Mouse (Mus musculus) large intestine, adult 2 months (tissue): ENCODE results near the gene Gm7978. TPM values are rescaled to one million over a fixed set of nuclear protein-coding genes. Genes with fewer than 3 reads are reported as not detected.
"Not testable (repeated sequence)": the region's sequence is repeated elsewhere in the genome, so short reads cannot be mapped to it uniquely, and the experiment has no call there.

Experiments
- DNase-seq: peaks from one replicate; pipeline ENCODE4 v3.0.0-alpha.2; 2012; ENCODE audit warnings: low read depth, low spot score
- WGBS: fragments of 180-500 bp; shearing (Covaris S2); methylation state at CpG from one replicate; pipeline ENCODE4 v1.1.7; 2018; 5-methylcytosine and 5-hydroxymethylcytosine counted together
- polyA plus RNA-seq: library from polyadenylated mRNA; depleted of rRNA; stranded (reverse); fragments of >200 nt; gene quantifications from 2 replicates; pipeline ENCODE4 v1.2.3, GENCODE M21; 2012; rRNA removed

The Gm7978 gene
- not detected in 2 replicates for polyA plus RNA-seq

DNA sequence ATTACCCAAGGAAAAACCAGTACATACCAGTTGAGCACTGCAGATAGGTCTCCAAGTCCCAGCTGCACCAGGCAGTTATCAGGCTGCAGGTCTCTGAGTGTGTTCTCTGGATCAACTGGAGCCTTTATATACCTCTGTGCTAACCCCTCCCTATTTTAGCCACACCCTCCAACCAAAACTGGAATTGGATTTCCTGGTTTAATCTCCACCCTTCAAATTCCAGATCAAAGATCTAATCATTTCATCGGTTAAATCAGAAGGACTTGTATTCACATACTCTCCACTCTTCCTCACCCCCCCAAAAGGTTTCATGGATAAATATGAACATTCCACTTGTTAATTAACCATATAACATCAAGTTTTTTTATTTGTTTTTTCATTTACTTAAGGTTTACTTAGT is at the start of gene Gm7978:
TSS of gene Gm7978 (minus strand) at position 101 of the 400 bp plus-strand sequence.
- DNase-seq: not testable (repeated sequence)
- WGBS: no CpG with 5 or more reads among the region's 1 CpGs

GRCm38 (mm10) chr5:95775690-95776089 is 39.7 kb upstream of the Gm7978 start, which contains the start of gene E330014E10Rik:
E330014E10Rik (plus strand) TSS chr5:95775990.
- no CpG with 5 or more reads among the region's 2 CpGs for WGBS
- DNase-seq: not testable (repeated sequence)

DNA sequence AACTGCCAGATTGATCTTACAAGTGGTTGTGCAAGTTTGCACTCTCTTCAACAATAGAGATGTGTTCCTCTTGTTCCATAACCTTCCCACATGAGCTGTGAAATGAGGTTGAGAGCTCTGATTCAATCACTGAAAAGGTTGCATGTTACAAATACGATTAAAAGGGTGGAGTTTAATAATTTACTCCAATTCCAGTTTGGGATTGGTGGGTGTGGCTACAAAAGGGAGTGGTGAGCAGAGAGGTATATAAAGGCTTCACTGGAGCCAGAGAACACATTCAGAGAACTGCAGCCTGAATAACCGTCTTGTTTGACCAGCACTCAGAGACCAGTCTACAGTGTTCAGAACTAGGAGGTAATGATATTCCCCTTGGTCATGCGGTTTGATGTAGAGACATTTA is 5.7 kb upstream of the Gm7978 start, which contains the start of gene Gm7982:
TSS of gene Gm7982 (plus strand) at position 301 of the 400 bp plus-strand sequence.
- WGBS: no CpG with 5 or more reads among the region's 3 CpGs
- DNase-seq: not testable (repeated sequence)

Other genes starting within 250 kb of the Gm7978 start
- gene Gm3286, start 225.4 kb downstream of the Gm7978 start, polyA plus RNA-seq: not detected in 2 replicates
- gene Gm7971, start 141.3 kb downstream of the Gm7978 start, polyA plus RNA-seq: not detected in 2 replicates
- not detected in 2 replicates for gene Gm7982, start 5.8 kb upstream of the Gm7978 start, polyA plus RNA-seq
- gene E330014E10Rik, start 39.8 kb upstream of the Gm7978 start, polyA plus RNA-seq: not detected in 2 replicates
- 3.9 and 7.1 TPM in 2 replicates for gene Cxcl13, start 220.8 kb upstream of the Gm7978 start, polyA plus RNA-seq